Mouse (Mus musculus) heart, postnatal 0 days (tissue): ENCODE data around the gene Dxo.
"Not testable (repeated sequence)": the region's sequence is repeated elsewhere in the genome, so short reads cannot be mapped to it uniquely, and the experiment has no call there.

Experiments used
- CTCF ChIP-seq: IDR thresholded peaks from 2 replicates; pipeline ENCODE4 v1.5.1; 2016; ENCODE audit warnings: antibody characterized with exemption, control low read depth, low read depth
- EP300 ChIP-seq: IDR thresholded peaks from 2 replicates; pipeline ENCODE4 v1.6.1; 2016; ENCODE audit warnings: antibody characterized with exemption, low read depth

- TF ChIP-seq CTCF, EP300: not testable (repeated sequence)
Observed at GRCm38 (mm10) chr17:34800781-34801305, 36.0 kb upstream of the Dxo start.
